Mouse (Mus musculus) thymus, adult 2 months (tissue): ENCODE data around the gene Slc31a1. TPM values are rescaled to one million over a fixed set of nuclear protein-coding genes. Genes with fewer than 3 reads are reported as not detected.

Source experiments
- DNase-seq: peaks from one replicate; pipeline ENCODE4 v3.0.0; 2021
- H3K27ac ChIP-seq: fragments of 200-500 bp; 2 replicates; pipeline ENCODE4 v1.5.1; 2012; ENCODE audit warnings: low read length, control low read depth; ENCODE audit not compliant: control insufficient read depth, insufficient read depth
- H3K27me3 ChIP-seq: fragments of 200-500 bp; 2 replicates; pipeline ENCODE4 v1.6.1; 2012; ENCODE audit warnings: mild to moderate bottlenecking, low read length, moderate library complexity, mixed read lengths; ENCODE audit not compliant: control insufficient read depth, insufficient read depth
- H3K36me3 ChIP-seq: fragments of 200-500 bp; 2 replicates; pipeline ENCODE4 v1.6.1; 2012; ENCODE audit warnings: mild to moderate bottlenecking, low read length, moderate library complexity; ENCODE audit not compliant: control insufficient read depth, insufficient read depth
- H3K4me1 ChIP-seq: fragments of 200-500 bp; replicated peaks from 2 replicates; pipeline ENCODE4 v1.6.1; 2012; ENCODE audit warnings: low read length; ENCODE audit not compliant: control insufficient read depth, insufficient read depth
- H3K4me3 ChIP-seq: fragments of 200-500 bp; 2 replicates; pipeline ENCODE4 v1.5.1; 2012; ENCODE audit warnings: mild to moderate bottlenecking, low read length, control low read depth, moderate library complexity; ENCODE audit not compliant: control insufficient read depth, insufficient read depth
- CTCF ChIP-seq: fragments of 200-500 bp; IDR thresholded peaks from 2 replicates; pipeline ENCODE4 v1.5.1; 2012; ENCODE audit warnings: mild to moderate bottlenecking, control low read depth, low read length, moderate library complexity, borderline replicate concordance; ENCODE audit not compliant: control insufficient read depth, poor library complexity, insufficient read depth; ENCODE audit errors: extremely low read depth
- POLR2A ChIP-seq: fragments of 200-500 bp; IDR thresholded peaks from 2 replicates; pipeline ENCODE4 v1.6.1; 2012; ENCODE audit warnings: mild to moderate bottlenecking, low read length, control low read depth, moderate library complexity; ENCODE audit not compliant: control insufficient read depth, poor library complexity, insufficient read depth; ENCODE audit errors: extremely low read depth
- WGBS: fragments of 180-500 bp; shearing (Covaris S2); methylation state at CpG from one replicate; pipeline ENCODE4 v1.1.7; 2018; 5-methylcytosine and 5-hydroxymethylcytosine counted together
- polyA plus RNA-seq: library from polyadenylated mRNA; depleted of rRNA; stranded (reverse); fragments of >200 nt; gene quantifications from 2 replicates; pipeline ENCODE4 v1.2.3, GENCODE M21; 2012

Gene Slc31a1
- polyA plus RNA-seq, 1 experiment, result 10.5 TPM

- Histone ChIP-seq H3K4me3 (no peak overlapping the region), H3K27me3 (no peaks in the 10 kb centered on the region), H3K36me3 (no peaks in the 10 kb centered on the region), H3K27ac (no peak overlapping the region), H3K4me1 (0 out of 2 replicates have a peak, but pooled peaks cover 4% of the 10 kb centered on the region)
- no peak for DNase-seq
- 92% methylated on average over 1 of the region's 1 CpGs for WGBS
- TF ChIP-seq CTCF, result no peak
- no peak for TF ChIP-seq POLR2A
Observed at GRCm38 (mm10) chr4:62372410-62372809, 11.9 kb downstream of the Slc31a1 start.

- no peak for DNase-seq
Observed at GRCm38 (mm10) chr4:62372818-62373520, 12.4 kb downstream of the Slc31a1 start.

GRCm38 (mm10) chr4:62373668-62374067, 13.1 kb downstream of the Slc31a1 start:
- 91% methylated on average over 7 of the region's 7 CpGs for WGBS
- H3K27me3 ChIP-seq, result no peaks in the 10 kb centered on the region
- no peak overlapping the region for H3K27ac ChIP-seq
- no peak for DNase-seq
- H3K4me1 ChIP-seq, result no peaks in the 10 kb centered on the region
- no peaks in the 10 kb centered on the region for H3K36me3 ChIP-seq
- no peak overlapping the region for H3K4me3 ChIP-seq
- TF ChIP-seq CTCF, result no peak
- no peak for TF ChIP-seq POLR2A

More at GRCm38 (mm10) chr4:62372818-62373520, 12.4 kb downstream of the Slc31a1 start:
- WGBS, result 91% methylated on average over 9 of the region's 9 CpGs
- no peak for TF ChIP-seq POLR2A
- TF ChIP-seq CTCF, result no peak
- no peaks in the 10 kb centered on the region for H3K27me3 ChIP-seq
- no peak overlapping the region for H3K4me3 ChIP-seq
- H3K27ac ChIP-seq, result no peak overlapping the region
- H3K4me1 ChIP-seq, result no peaks in the 10 kb centered on the region
- no peaks in the 10 kb centered on the region for H3K36me3 ChIP-seq

GRCm38 (mm10) chr4:62374342-62374741, 13.8 kb downstream of the Slc31a1 start:
- H3K4me3 ChIP-seq, result no peak overlapping the region
- H3K27me3 ChIP-seq, result no peaks in the 10 kb centered on the region
- H3K4me1 ChIP-seq, result no peaks in the 10 kb centered on the region
- WGBS, result 93% methylated on average over 4 of the region's 4 CpGs
- no peaks in the 10 kb centered on the region for H3K36me3 ChIP-seq
- H3K27ac ChIP-seq, result no peak overlapping the region
- no peak for DNase-seq
- TF ChIP-seq POLR2A, result no peak
- no peak for TF ChIP-seq CTCF

GRCm38 (mm10) chr4:62376123-62376522, 15.6 kb downstream of the Slc31a1 start:
- Histone ChIP-seq H3K27ac (no peak overlapping the region), H3K36me3 (no peaks in the 10 kb centered on the region), H3K4me1 (no peaks in the 10 kb centered on the region), H3K4me3 (no peak overlapping the region), H3K27me3 (no peaks in the 10 kb centered on the region)
- no peak for TF ChIP-seq POLR2A
- no peak for TF ChIP-seq CTCF
- 95% methylated on average over 2 of the region's 2 CpGs for WGBS
- no peak for DNase-seq

- H3K4me3 ChIP-seq, result no peak overlapping the region
- DNase-seq, result no peak
- no peaks in the 10 kb centered on the region for H3K36me3 ChIP-seq
- H3K27me3 ChIP-seq, result no peaks in the 10 kb centered on the region
- no peak overlapping the region for H3K27ac ChIP-seq
- 94% methylated on average over 9 of the region's 9 CpGs for WGBS
- no peak for TF ChIP-seq POLR2A
- TF ChIP-seq CTCF, result no peak
- H3K4me1 ChIP-seq, result no peaks in the 10 kb centered on the region
Observed at GRCm38 (mm10) chr4:62379724-62380381, 19.3 kb downstream of the Slc31a1 start.
